Mouse (Mus musculus): ENCODE results near the gene Prss56.

Prss56 gene

GRCm38 (mm10) chr1:87232197-87232596, 49.1 kb downstream of the Prss56 start:
- DNase-seq (ENCODE audit: low read depth): no peak
